Mouse (Mus musculus) heart, adult 11 months (tissue): ENCODE results near the gene Tmem125.
"Not testable (repeated sequence)": the region's sequence is repeated elsewhere in the genome, so short reads cannot be mapped to it uniquely, and the experiment has no call there.

Source experiments
- DNase-seq: peaks from one replicate; pipeline ENCODE4 v3.0.0; 2022

The Tmem125 gene

DNA sequence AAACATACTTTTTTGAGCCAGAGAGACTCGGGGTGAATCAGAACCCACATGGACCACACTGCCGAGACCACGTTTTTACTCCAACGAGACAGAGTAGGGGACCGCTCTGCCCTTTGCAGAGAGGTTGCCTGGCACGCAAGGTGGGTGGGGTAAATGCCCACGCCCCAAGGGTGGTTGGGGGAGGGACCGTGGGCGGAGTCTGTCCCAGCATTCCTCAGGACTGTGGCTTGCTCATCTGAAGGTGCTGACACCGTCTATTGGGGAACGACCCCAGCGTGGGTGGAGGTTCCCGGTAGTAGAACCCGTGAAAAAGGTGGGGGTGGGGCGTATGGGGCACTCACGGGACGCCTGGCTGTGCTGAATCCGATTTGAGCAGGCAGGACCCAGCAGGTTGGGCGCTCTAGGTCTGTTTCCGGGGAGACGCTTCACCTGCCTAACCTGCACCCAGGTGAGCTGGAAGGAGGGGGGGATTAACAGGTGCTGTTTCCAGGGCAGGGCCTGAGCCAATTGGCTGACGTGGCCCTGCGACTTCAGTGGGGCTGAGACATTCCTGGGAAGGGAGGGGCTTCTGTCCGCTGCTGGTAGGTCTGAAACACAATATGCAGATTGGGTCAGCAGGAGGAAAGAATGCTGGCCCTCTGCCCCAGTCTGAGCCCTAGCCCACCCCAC, at the start of gene Tmem125:
Tmem125 (minus strand) TSS at position 453 of the 669 bp plus-strand sequence.
- peak; percentile 93 for DNase-seq

DNA sequence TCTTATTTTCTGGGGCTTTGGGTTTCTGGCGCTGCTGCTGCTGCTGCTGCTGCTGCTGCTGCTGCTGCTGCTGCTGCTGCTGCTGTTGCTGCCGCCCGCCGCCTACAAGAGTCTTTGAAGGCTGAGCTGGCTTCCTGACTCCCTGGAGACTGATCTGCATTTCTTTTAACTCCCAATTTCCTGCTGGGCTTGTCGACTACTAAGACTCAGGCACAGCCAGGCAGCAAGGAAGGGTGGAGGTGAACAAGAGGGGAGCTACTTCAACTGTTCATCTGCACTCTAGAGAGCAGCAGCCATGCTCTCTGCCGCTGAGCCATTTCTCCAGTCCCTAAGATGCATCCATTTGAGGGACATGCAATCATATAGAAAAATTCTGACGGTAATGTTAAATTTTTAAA, 45.9 kb upstream of the Tmem125 start:
- no peak for DNase-seq

DNA sequence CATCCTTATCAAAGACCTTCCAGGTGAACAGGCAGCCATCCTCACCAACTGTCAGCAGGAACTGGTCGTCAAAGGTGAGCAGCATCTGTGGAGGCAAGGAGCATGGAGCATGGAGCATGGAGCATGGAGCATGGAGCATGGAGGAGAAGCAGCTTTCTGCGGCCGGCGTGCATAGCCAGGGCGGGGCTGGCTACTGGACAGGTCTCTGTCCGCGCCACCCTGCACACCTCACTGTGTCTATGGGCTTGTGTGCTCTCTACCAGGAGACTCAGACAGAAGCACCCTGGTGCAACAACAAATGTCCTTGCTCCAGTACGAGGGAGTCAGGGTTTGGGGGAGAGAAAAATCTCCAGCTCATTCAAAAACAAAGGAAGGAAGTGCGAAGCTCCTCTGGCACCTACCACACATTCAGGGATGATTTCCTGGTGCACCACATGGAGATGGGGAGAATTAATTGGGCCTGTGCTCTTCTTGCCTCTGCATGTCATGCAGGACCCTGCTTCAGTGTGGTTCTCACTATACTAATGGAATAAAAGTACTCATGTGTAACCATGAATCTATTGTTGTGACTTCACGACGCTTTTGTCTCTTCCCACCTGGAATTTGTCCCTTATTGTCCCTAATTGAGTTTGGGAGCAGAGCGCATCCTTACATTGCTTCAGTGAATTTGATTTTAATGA, 45.3 kb upstream of the Tmem125 start:
- DNase-seq, result no peak

DNA sequence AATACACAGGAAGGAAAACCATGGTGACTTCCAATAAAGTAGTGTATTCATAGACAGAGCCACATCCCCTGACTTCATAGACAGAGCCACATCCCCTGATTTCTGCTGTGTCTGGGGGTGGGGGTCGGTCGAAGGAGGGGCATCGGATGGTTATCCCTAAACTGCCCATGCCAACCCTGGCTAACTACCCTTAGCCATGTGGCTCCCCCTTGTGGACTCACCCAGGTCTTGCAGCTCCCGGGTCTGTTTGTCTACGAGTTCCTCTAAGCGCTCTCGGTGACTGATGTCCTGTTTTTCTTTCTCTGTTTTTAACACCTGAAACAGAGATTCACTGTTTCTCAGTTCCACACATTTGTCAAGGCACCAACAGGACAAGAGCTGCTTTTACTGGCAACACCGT, 38.8 kb upstream of the Tmem125 start:
- DNase-seq, result no peak

DNA sequence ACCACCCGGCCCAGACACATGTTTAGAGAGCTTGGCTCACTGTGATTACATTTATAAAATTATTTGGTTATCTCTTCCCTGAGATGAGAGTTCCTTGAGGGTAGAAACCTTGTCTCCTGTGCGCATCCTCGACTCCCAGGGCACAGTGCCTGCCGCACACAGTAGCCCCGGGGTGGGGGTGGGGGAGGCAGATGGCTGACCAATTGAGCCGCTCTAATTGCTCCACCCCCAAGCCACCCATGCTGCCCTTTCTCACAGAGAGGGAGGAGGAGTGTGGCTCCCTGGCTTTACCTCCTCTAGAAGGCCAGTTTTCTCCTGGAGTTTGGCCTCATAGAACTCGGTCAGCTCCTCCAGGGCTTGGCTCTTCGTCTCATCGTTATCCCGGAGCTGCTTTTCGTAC, 37.7 kb upstream of the Tmem125 start:
- no peak for DNase-seq

DNA sequence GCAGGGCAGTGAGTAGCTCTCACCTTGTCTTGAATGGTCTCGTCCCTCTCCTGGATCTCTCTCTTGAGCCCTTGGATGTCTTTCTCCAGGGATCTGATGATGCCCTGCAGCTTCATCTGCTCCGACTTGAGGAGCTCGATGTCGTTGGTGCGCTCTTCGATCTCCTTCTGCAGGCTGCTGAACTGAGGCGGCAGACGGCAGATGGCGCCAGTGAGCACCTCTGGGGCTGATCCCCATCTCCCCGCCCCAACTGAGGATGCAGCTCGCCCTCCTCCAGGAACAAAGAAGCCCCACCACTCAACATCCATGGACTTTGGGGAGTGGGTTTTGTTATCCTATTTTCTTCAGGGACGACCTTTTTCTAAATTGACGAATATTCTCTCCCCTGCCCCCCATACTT, 35.5 kb upstream of the Tmem125 start:
- no peak for DNase-seq

DNA sequence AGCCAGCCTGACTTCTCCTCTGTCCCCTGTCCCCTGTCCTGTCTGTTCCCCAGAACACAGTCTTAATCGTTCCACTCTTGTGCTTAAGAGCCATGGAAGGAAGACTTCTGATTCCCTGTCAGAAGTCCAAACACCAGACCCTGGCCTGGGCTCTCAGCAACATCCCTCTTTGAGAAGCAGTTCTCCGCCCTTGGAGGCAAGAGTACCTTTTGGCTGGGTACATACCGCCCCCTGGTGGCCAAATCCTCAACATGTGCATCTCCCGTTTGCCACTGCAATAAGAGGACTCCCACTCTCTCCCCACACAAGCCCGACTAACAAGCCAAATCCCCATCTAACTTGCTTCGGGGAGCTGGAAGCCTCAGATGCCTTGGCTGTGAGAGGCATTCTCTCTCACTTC, 32.3 kb upstream of the Tmem125 start:
- DNase-seq, result peak; percentile 92

DNA sequence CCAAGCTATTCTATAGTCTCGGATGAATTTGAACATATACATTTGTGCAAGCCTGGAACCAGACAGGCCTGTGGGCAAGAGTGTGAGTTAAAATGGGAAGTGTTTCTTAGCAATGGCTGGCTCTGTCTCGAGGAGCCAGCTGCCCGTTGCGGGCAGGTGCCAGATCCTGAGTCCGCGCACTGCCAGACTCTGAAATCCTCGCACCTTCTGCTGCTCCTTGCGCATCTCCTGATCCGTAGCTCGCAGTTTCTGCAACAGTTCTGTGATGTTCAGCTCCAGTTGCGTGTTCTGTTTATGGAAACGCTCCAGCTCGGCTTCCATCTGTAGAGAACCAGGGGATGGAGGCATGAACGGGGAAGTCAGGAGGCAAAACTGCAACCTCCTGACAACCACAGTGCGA, 27.6 kb upstream of the Tmem125 start:
- no peak for DNase-seq

DNA sequence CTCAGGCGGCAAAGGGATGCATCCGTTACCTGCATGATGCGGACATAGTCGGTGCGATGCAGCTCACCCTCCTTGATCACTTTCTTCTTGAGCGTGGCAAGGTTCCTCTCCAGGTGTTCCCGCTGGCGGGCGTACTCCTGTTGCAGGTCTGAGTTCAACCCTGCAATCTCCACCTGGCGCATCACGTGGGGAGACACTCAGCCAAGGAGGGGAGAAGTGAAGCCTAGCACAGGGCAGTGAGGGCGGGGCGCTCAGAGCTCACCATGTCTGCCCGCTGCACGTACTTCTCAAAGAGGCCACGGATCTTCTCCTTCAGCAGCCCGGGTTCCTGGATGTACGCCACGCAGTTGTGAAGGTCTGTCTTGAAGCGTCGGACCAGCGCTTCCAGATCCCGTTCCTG, 25.5 kb upstream of the Tmem125 start:
- DNase-seq, result no peak

DNA sequence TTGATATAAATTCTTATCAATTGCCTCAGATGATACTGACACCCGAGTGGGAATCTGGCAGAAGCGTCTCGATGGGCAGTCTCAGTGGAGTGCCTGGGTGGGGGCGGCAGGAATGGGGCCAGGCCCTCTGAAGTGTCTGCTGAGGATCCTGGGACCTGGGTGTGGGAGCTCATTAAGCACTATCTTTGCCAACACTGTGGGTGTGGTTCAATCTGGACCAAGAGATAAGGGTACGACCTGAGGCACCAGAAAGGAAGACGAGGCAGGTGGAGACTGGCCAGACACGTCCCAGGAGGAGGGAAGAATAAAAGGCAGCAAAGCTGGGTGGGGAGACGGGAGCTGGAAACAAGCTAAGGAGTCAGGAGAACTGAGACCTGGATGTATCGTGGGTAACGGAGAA, 24.9 kb upstream of the Tmem125 start:
- DNase-seq, result peak; percentile 91

DNA sequence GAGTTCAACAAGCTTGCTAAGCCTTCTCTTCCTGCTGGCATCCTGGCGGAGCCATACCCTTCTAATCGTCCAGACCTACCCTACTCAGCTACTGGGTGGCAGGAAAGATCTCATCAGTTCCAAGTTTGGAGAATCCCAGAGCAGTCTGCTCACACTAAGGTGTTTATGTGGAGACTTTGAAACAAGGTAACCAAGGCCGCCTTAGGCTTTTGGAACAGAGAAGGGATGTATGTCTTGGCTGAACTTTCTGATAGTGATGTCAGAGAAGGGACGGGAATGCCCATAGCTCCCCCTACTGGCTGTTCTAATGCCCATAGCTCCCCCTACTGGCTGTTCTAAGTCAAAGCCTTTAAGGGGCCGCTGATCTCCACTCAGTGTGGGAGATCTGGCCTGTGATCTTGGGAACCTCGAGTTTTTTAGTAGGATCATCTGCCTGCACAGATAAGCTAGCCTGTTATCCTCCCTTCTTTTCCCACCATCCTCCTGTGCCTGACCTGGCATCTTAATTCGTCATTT, 22.4 kb upstream of the Tmem125 start:
- DNase-seq, result no peak

DNA sequence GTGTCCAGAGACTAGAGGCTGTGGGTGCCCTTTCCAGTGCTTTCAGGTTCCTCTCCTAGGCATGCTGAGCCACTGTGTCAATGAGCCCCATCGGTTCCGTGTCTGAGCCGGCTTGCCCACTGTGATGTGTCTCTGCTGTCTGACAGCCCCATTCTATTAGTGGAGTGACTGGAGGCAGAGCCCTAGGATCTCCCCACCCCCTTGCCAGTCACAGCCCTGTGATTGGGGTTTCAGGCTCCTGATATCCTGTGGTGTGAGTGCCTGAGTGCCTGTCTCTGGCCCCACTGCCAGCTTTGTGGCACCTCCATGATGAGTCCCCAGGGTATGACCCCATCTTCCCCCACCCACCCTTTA, 21.1 kb upstream of the Tmem125 start:
- DNase-seq, result no peak

DNA sequence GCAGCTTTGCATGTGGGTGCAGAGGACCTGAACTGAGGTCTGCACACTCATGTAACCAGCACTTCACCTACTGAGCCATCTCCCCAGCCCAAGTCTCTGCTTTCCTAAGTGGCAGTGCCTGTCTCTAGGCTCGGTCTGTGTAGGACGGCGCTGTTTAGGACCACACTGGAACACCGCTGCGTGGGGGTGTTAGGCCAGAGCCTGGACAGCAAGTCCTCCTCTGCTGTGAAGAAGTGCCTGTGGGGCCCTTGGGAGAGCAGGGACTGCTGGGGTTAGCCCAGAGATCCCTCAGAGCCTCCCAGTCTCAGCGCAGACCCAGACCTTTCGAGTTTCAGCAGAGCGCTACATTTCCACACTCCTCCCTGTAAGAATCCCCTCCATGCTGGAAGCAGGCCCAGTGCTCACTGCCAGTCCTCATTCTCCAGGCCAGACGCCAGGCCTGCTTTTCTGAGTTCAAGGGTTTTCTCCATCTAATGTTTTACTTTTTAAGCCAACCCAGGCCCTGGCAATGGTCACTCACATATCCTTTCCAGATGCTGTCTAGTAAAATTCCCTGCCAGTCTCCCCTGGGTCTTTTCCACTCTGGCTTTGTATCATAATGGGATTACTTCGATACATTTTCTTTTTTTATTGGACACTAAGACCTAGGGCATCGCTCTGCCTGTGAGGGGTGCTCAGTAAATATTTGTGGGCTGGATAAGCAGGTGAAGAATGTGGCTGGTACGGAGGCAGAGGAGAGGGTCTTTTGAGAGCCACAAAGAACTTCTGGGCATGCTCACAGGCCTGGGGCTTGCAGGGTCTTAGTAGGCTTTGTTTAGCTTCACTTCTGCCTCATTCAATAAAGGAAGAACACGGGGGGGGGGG, 20.4 kb upstream of the Tmem125 start:
- no peak for DNase-seq

DNA sequence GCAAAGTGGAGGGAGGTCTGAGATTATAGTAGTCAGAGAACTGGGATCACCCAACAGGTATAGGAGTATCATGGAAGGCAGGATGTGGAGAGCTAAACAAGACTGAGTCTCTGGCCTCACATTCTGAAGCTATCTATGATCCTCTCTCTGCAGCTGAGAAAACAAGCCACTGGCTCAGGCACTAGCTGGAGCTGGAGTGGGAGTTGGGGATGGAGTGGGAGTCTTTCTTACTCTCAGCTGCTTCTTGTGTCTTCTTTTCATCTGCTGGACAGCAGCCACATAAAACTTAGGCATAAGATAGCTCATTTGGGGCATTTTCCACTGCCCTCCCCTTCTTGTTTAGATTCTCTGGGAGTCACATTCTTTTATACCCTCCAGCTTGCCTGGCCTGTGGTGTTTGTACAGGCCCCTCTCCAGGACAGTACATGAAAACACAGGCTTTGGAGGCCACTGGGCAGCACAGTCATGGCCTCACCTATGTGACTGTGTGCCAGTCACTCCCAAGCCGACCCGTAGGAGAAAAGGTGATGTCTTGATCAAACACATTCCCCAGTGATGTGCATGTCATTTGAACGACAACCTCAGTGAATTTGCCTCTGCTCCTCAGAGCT, 9.3 kb upstream of the Tmem125 start:
- DNase-seq, result no peak

DNA sequence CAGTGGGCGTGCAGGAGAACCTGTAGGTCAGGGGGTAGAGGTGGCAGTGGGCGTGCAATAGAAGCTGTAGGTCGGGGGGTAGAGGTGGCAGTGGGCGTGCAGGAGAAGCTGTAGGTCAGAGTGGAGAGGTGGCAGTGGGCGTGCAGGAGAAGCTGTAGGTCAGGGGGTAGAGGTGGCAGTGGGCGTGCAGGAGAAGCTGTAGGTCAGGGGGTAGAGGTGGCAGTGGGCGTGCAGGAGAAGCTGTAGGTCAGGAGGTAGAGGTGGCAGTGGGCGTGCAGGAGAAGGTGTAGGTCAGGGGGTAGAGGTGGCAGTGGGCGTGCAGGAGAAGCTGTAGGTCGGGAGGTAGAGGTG, 4.3 kb upstream of the Tmem125 start:
- not testable (repeated sequence) for DNase-seq

DNA sequence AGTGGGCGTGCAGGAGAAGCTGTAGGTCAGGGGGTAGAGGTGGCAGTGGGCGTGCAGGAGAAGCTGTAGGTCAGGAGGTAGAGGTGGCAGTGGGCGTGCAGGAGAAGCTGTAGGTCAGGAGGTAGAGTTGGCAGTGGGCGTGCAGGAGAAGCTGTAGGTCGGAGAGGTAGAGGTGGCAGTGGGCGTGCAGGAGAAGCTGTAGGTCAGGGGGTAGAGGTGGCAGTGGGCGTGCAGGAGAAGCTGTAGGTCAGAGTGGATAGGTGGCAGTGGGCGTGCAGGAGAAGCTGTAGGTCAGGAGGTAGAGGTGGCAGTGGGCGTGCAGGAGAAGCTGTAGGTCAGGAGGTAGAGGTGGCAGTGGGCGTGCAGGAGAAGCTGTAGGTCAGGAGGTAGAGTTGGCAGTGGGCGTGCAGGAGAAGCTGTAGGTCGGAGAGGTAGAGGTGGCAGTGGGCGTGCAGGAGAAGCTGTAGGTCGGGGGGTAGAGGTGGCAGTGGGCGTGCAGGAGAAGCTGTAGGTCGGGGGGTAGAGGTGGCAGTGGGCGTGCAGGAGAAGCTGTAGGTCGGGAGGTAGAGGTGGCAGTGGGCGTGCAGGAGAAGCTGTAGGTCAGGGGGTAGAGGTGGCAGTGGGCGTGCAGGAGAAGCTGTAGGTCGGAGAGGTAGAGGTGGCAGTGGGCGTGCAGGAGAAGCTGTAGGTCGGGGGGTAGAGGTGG, 3.7 kb upstream of the Tmem125 start:
- peak; percentile 98 for DNase-seq

DNA sequence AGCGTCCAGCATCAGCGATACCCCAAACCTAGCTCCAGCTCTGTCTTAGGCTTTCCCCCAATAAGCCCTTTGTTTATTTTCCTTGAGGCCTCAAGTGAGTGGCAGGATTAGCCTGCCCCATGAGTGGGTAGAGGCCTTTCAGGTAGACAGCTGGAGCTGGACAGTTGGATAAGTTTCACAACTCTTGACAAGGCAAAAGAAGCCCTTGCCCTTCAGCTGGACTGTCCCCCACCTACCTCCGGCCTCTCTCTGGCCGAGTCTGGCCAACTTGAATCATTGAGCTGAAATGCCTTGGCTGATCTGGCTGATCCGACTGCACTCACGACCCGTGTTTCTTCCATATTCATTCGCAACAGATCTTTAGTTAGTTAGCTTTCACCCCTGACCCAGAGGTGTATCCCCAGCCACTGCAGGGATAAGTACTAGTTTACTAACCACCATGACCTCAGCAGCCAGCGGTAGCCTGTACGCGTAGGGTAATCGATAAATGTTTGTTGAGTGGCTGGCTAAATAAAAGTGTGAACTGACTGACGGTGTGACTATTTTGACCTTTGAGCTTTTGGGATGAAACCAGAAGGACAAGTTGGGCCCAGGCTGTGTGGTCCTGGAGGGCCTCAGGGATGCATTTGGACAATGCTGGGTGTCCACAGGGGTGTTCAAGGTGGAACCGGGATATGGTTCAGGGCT, 740 bp upstream of the Tmem125 start:
- no peak for DNase-seq

DNA sequence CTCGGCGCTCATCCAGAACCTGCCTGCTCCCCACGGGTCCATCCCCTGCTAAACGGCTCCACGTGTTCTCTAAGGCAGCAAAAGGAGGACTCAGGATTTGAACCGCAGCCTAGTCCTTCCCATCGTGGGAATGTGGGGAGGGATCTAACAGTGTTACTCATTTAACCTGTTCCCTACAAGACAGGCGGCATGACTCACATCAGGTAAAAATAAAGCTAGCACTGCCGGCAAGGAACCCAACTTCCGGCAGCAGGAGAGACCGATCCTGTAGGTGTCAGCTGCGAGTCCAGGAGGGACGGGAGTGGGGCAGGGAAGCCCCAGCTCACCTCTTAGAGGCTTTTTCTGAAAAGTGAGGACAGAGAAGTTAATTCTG, 700 bp downstream of the Tmem125 start:
- DNase-seq, result no peak

DNA sequence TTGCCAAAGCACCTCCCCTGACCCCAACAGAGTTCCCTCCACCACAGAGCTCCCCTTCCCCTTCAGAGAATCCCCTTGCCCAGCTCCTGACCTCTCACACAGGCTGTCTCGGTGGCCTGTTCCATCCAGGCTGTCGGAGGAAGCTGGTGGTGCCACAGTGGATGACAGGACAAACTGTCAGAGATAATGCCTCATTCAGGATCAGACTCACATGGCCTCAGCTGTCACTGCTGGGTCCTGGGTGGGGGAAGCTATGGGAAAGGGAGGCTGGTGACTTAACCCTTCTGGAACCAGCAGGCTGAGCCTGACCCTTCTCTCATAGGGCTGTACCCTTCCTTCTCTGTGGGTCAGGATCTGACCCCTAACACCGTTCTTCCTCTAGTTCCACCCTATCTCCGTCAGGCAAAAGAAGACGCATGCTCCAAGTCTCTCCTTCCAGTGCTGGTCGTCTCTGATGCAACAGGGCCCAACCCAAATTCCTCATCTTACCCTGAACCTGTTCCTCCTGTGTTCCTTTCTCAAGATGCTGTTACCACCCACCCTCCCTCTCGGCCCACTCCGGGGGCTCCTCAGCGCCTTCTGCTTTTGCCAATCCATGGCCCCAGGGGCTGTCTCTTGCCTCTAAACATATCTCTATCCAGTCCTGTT, 1.2 kb downstream of the Tmem125 start:
- no peak for DNase-seq

DNA sequence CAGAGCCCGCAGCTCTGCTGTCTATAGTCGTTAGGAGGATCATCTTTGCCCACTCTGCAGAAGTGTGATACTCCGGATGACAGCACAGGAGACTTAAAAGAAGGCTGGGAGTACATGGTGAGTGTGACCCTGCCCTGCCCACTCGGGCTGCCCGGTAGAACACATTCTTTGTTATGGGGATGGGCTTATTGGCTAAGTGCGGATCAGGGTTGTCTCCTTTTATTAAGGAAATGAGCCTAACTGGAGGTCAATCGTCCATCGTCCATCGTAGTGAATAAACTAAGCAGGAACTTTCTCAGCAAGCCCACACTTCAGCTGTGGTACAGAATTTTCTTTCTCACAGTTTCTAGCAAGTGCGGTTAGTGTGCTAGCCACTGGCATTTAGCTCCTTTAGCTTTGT, 3.9 kb downstream of the Tmem125 start:
- DNase-seq, result no peak

DNA sequence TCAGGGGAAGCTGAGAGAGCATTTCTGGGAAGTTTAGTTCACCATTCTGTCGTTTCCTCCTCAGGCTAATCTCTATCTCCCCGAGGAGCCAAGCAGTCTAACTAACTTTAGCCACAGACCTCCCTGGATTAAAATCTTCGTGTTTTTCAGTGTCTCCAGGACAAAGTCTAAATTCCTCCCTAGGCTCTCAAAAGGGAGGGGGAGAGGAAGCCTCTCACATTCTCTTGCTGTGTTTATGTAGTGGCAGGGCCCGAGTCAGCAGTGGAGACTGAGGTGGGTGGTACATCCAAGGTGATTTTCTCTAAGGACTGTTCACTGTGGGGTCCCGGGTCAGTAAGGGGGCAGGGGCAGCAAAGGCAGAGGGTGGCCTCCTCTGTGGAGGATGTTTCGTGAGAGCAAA, 6.0 kb downstream of the Tmem125 start:
- no peak for DNase-seq

DNA sequence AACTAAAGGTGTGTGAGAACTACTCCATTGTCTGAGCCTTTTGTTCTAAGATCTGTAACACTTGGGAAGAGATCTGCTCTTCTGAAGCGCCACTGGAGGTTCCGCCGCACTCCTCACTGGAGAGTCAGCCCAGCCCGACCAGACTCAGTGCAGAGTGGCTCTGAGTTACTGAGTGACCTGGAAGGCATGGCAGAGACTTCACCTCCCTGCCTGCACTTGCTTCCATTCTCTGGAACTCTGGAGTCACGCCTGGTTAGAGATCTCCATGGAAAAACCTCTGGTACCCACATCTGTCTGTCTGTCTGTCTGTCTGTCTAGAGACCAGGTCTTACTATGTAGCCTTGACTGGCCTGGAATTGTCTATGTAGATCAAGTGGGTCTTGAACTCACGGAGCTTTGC, 8.2 kb downstream of the Tmem125 start:
- no peak for DNase-seq
